Mouse (Mus musculus) liver, embryonic 13.5 days (tissue): ENCODE data around the gene Rpusd1. TPM values are rescaled to one million over a fixed set of nuclear protein-coding genes. Genes with fewer than 3 reads are reported as not detected.
"Not testable (repeated sequence)": the region's sequence is repeated elsewhere in the genome, so short reads cannot be mapped to it uniquely, and the experiment has no call there.

Source experiments
- ATAC-seq: fragments of 200-750 bp; cut with Nextera tagmentation; 2 replicates; pipeline ENCODE4 v1.8.0; 2017; ENCODE audit warnings: low read depth, mild to moderate bottlenecking, moderate number of reproducible peaks, moderate library complexity
- DNase-seq: peaks from one replicate; pipeline ENCODE4 v3.0.0; 2022
- H3K27ac ChIP-seq: fragments of 300-500 bp; sonication (generic); 2 replicates; pipeline ENCODE4 v1.5.1; 2015; ENCODE audit warnings: moderate library complexity, mild to moderate bottlenecking, inconsistent platforms
- H3K27me3 ChIP-seq: fragments of 300-500 bp; sonication (generic); 2 replicates; pipeline ENCODE4 v1.6.1; 2015; ENCODE audit warnings: mild to moderate bottlenecking, inconsistent platforms
- H3K36me3 ChIP-seq: fragments of 300-500 bp; sonication (generic); 2 replicates; pipeline ENCODE4 v1.6.1; 2015; ENCODE audit warnings: mild to moderate bottlenecking, inconsistent platforms
- H3K4me1 ChIP-seq: fragments of 300-500 bp; sonication (generic); replicated peaks from 2 replicates; pipeline ENCODE4 v1.6.1; 2015; ENCODE audit warnings: inconsistent platforms
- H3K4me2 ChIP-seq: fragments of 300-500 bp; sonication (generic); 2 replicates; pipeline ENCODE4 v1.6.1; 2015; ENCODE audit warnings: inconsistent platforms, mild to moderate bottlenecking, moderate library complexity
- H3K4me3 ChIP-seq: fragments of 300-500 bp; sonication (generic); replicated peaks from 2 replicates; pipeline ENCODE4 v1.5.1; 2015; ENCODE audit warnings: mild to moderate bottlenecking, inconsistent platforms
- H3K9ac ChIP-seq: fragments of 300-500 bp; sonication (generic); 2 replicates; pipeline ENCODE4 v1.6.1; 2015; ENCODE audit warnings: mild to moderate bottlenecking, inconsistent platforms
- H3K9me3 ChIP-seq: fragments of 300-500 bp; sonication (generic); replicated peaks from 2 replicates; pipeline ENCODE4 v1.6.1; 2016; ENCODE audit warnings: inconsistent platforms
- WGBS: fragments of 180-500 bp; shearing (Covaris S2); methylation state at CpG from one replicate; pipeline ENCODE4 v1.1.7; 2015; ENCODE audit not compliant: insufficient replicate concordance; 5-methylcytosine and 5-hydroxymethylcytosine counted together
- polyA plus RNA-seq: library from polyadenylated mRNA; unstranded; fragments of >200 nt; fragmentation: Nextera tagmentation; extraction: Ambion mirVana; gene quantifications from 2 replicates; pipeline ENCODE4 v1.2.1, GENCODE M21; 2015

The Rpusd1 gene
- polyA plus RNA-seq, 1 experiment from 2014 or later = 7.6 TPM

DNA sequence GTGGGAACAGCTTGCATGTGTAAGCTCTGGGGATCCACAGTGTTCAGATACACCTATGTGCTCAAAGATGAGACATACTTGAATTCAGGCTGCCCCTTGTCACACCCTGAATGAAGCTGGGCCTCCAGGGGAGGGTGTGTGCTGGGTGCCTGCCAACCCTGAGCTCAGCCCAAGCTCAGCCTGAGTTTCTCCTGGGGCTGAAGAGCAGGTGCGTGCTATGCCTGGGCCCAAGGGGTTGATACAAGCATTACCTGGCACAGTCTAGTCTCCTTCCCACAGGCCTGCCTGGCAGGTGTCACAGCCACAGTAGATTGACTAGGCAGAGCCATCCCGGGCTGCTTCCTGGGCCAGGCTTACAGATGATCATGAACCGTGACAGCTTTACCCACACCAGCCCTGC lies 8.3 kb downstream of the Rpusd1 start, which contains the start of gene Mslnl:
TSS of gene Mslnl (plus strand) at position 298 of the 400 bp plus-strand sequence.
- ATAC-seq (no peak), DNase-seq (no peak)
- Histone ChIP-seq H3K9me3 (no peaks in the 10 kb centered on the region), H3K27me3 (0 out of 2 replicates have a peak, but pooled peaks cover 3% of the 10 kb centered on the region), H3K36me3 (no peaks in the 10 kb centered on the region; the same call in 1 of the 2 replicates), H3K27ac (no peak within 1 kb of the TSS), H3K4me2 (no peak within 1 kb of the TSS), H3K4me1 (0 out of 2 replicates have a peak, but pooled peaks cover 5% of the 10 kb centered on the region), H3K9ac (no peak within 1 kb of the TSS), H3K4me3 (no peak within 1 kb of the TSS)
- WGBS = 66% methylated on average over 3 of the region's 3 CpGs

DNA sequence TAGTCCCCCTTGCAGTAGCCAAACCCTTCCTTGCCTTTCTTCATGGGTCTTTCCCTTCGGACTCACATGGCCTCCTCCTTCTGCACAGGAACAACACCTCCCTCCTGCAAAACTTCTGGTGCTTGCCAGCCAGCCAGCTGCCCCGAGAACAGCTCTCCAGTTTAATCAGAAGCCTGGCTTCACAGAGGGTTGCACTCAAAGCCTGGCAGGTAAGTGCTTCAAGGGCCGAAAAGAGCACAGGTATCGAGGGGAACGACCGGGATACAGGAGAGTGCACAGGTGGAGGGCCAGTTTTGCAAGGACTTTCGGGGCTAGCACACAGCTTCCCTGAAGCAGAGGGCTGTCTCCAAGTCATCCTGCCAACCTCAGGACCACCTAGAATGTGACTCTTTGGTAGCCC lies 11.4 kb downstream of the Rpusd1 start:
- H3K9me3 ChIP-seq = no peaks in the 10 kb centered on the region
- ATAC-seq (no peak), DNase-seq (no peak)
- H3K27ac ChIP-seq = no peak overlapping the region
- H3K4me2 ChIP-seq = no peak overlapping the region
- no peak overlapping the region for H3K9ac ChIP-seq
- H3K36me3 ChIP-seq = no peaks in the 10 kb centered on the region
- WGBS = 58% methylated on average over 7 of the region's 7 CpGs
- no peak overlapping the region for H3K4me3 ChIP-seq
- no peaks in the 10 kb centered on the region for H3K4me1 ChIP-seq
- 0 out of 2 replicates have a peak, but pooled peaks cover 3% of the 10 kb centered on the region for H3K27me3 ChIP-seq

DNA sequence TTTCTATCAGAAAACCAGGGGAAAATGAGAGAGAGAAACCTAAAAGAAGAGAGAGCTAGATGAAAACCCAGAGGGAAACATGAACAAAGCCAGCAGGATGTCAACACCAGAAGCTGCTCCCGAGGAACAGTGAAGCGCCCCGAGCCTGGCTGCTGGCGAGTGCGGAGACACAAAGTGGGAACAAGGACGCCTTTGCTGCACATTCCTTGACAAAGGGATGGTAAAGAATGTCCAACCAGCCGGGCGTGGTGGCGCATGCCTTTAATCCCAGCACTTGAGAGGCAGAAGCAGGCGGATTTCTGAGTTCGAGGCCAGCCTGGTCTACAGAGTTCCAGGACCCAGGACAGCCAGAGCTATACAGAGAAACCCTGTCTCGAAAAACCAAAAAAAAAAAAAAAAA lies 14.0 kb downstream of the Rpusd1 start:
- H3K4me3 ChIP-seq, H3K9ac ChIP-seq, H3K27me3 ChIP-seq, H3K9me3 ChIP-seq, H3K27ac ChIP-seq, DNase-seq, H3K36me3 ChIP-seq, ATAC-seq, H3K4me1 ChIP-seq, H3K4me2 ChIP-seq: not testable (repeated sequence)
- WGBS = 54% methylated on average over 12 of the region's 12 CpGs

- no peak overlapping the region for H3K27ac ChIP-seq
- H3K9ac ChIP-seq = no peak overlapping the region
- no peak overlapping the region for H3K4me3 ChIP-seq
- H3K27me3 ChIP-seq = no peaks in the 10 kb centered on the region
- WGBS = 79% methylated on average over 9 of the region's 9 CpGs
- no peaks in the 10 kb centered on the region for H3K9me3 ChIP-seq
- DNase-seq (no peak), ATAC-seq (no peak)
- no peaks in the 10 kb centered on the region for H3K36me3 ChIP-seq
- H3K4me1 ChIP-seq = no peaks in the 10 kb centered on the region
- H3K4me2 ChIP-seq = no peak overlapping the region
These were observed 16.4 kb downstream of the Rpusd1 start for GRCm38 (mm10) chr17:25743831-25744230.

DNA sequence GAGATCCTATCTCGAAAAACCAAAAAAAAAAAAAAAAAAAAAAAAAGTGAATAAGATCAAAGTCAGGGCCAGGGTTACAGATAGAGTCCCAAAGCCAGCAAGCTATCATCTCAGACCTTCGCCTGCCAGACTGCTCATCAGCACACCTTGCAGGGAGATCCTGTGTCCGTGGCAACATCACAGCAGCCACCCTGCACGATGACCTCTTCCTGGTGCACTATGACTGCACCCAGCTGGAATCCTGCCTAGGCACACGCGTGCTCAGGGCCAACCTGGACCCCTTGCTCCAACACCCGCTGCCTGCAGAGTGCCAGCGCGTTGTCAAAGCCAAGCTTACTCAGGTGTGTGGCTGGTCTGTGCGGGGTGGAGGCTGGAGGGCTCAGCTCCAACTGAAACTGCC lies 16.8 kb downstream of the Rpusd1 start:
- Histone ChIP-seq H3K27me3 (0 out of 2 replicates have a peak, but pooled peaks cover 1% of the 10 kb centered on the region), H3K27ac (no peak overlapping the region), H3K9me3 (no peaks in the 10 kb centered on the region), H3K36me3 (no peaks in the 10 kb centered on the region), H3K4me2 (no peak overlapping the region), H3K4me1 (no peaks in the 10 kb centered on the region), H3K4me3 (no peak overlapping the region), H3K9ac (no peak overlapping the region)
- DNase-seq = no peak
- no peak for ATAC-seq
- WGBS = 50% methylated on average over 10 of the region's 10 CpGs

DNA sequence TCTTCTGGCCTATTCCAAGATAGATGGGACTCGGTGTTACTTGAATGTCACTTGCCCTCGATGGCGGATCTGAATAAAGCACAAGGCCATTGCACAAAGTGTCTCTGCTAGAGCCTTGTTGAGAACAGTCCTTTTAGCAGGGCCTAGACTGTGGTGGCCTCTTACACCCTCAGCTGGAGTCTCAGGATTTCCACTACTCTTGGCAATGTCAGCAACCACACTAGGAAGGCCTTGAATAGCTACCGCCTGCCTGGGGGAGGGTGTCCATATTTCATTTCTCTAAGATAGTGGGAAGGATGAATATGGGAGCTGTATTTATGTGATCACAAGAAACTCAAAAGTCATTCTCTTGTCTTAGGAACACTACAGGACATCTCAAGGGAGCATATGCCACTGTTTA lies 20.8 kb downstream of the Rpusd1 start:
- WGBS = 75% methylated on average over 4 of the region's 4 CpGs

DNA sequence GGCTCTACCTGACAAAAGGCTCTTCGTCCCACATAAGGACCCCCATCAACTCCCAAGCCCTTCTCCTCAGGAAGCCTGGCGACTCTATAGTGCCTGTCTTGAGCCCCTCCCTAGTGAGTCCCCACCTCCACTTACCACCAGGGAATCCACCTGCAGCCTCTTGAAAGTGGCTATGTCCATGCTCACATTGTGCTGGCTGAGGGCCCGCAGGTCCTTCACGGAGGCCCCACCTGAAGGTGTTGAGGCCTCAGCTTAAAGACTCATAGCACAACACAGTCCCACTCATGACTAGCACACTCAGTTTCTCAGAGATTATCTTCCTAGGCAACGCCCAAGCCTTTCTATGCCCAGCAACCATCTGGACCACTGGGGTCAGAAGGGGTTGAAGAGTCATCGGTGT lies 21.8 kb downstream of the Rpusd1 start:
- no peaks in the 10 kb centered on the region for H3K9me3 ChIP-seq
- no peaks in the 10 kb centered on the region for H3K36me3 ChIP-seq
- H3K4me3 ChIP-seq = no peak overlapping the region
- no peak for ATAC-seq
- H3K4me1 ChIP-seq = no peaks in the 10 kb centered on the region
- no peak for DNase-seq
- H3K27ac ChIP-seq = no peak overlapping the region
- 62% methylated on average over 6 of the region's 6 CpGs for WGBS
- no peak overlapping the region for H3K9ac ChIP-seq
- H3K4me2 ChIP-seq = no peak overlapping the region
- 0 out of 2 replicates have a peak, but pooled peaks cover 5% of the 10 kb centered on the region for H3K27me3 ChIP-seq

More for the DNA sequence above, 20.8 kb downstream of the Rpusd1 start:
- H3K27me3 ChIP-seq = 0 out of 2 replicates have a peak, but pooled peaks cover 3% of the 10 kb centered on the region
- ATAC-seq (no peak), DNase-seq (no peak)
- no peaks in the 10 kb centered on the region for H3K36me3 ChIP-seq
- no peaks in the 10 kb centered on the region for H3K9me3 ChIP-seq
- H3K4me3 ChIP-seq = no peak overlapping the region
- no peak overlapping the region for H3K9ac ChIP-seq
- no peak overlapping the region for H3K27ac ChIP-seq
- H3K4me1 ChIP-seq = no peaks in the 10 kb centered on the region
- H3K4me2 ChIP-seq = no peak overlapping the region

DNA sequence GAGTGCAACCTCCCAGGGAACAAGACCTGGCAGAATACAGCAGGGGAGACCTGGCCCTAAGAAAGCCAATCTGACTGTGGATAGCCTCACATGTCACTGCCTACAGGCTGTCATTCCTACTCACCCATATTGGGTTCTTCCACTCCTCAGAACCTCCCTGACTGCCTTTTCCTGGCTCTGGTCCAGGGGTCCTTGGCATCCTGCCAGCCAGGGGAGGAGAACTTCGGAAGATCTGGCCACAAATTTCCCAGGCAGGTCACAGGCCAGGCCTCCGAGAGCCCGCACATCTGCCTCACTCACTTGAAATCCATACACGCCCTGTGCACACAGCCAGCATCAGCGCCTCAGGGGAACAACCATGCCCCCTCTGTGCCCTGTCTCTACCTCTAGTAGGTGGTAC lies 24.0 kb downstream of the Rpusd1 start:
- Histone ChIP-seq H3K9ac (no peak overlapping the region), H3K27me3 (0 out of 2 replicates have a peak, but pooled peaks cover 5% of the 10 kb centered on the region), H3K27ac (no peak overlapping the region), H3K4me3 (no peak overlapping the region), H3K4me2 (no peak overlapping the region), H3K4me1 (no peaks in the 10 kb centered on the region), H3K9me3 (no peaks in the 10 kb centered on the region), H3K36me3 (no peaks in the 10 kb centered on the region)
- WGBS = 50% methylated on average over 5 of the region's 5 CpGs
- no peak for ATAC-seq
- DNase-seq = no peak

DNA sequence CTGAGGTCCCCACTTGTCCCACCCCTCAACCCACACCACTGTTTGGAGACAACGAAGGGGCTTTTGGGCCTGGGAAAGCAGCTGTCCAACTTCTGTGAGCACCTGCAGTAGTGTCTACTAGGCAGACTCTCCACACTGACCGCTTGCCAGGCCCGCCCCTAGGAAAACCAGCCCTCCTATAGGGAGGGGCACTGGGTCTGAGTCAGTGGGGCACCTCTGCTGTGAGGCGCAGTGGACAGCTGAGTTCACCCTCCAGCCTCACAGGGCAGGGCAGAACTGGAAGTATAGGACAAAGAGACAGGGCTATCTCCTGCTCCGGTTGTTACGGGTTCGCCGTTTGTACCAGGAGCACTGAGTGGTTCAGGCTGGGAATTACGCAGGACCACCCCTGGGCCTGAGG lies 26.8 kb downstream of the Rpusd1 start, which contains the start of gene Msln:
TSS of gene Msln (minus strand) at position 138 of the 400 bp plus-strand sequence.
- Histone ChIP-seq H3K9me3 (no peaks in the 10 kb centered on the region), H3K9ac (no peak within 1 kb of the TSS)
- ATAC-seq = no peak

GRCm38 (mm10) chr17:25755086-25755485 lies 27.6 kb downstream of the Rpusd1 start:
- 57% methylated on average over 4 of the region's 4 CpGs for WGBS
- H3K4me2 ChIP-seq = no peak overlapping the region
- H3K4me1 ChIP-seq = no peaks in the 10 kb centered on the region
- 0 out of 2 replicates have a peak, but pooled peaks cover 3% of the 10 kb centered on the region for H3K27me3 ChIP-seq
- H3K9ac ChIP-seq = no peak overlapping the region
- ATAC-seq (no peak), DNase-seq (no peak)
- no peak overlapping the region for H3K27ac ChIP-seq
- H3K9me3 ChIP-seq = no peaks in the 10 kb centered on the region
- H3K36me3 ChIP-seq = no peaks in the 10 kb centered on the region
- no peak overlapping the region for H3K4me3 ChIP-seq

More for the DNA sequence above, 26.8 kb downstream of the Rpusd1 start, which contains the start of gene Msln:
- Histone ChIP-seq H3K36me3 (no peaks in the 10 kb centered on the region), H3K27ac (no peak within 1 kb of the TSS), H3K27me3 (0 out of 2 replicates have a peak, but pooled peaks cover 5% of the 10 kb centered on the region), H3K4me3 (no peak within 1 kb of the TSS), H3K4me1 (no peaks in the 10 kb centered on the region), H3K4me2 (no peak within 1 kb of the TSS)
- DNase-seq = no peak
- 72% methylated on average over 9 of the region's 9 CpGs for WGBS

GRCm38 (mm10) chr17:25755627-25756377 lies 28.3 kb downstream of the Rpusd1 start:
- DNase-seq (no peak), ATAC-seq (no peak)

More at GRCm38 (mm10) chr17:25755627-25756377, 28.3 kb downstream of the Rpusd1 start:
- H3K4me1 ChIP-seq = no peaks in the 10 kb centered on the region
- H3K9me3 ChIP-seq = no peaks in the 10 kb centered on the region
- H3K4me3 ChIP-seq = no peak overlapping the region
- no peak overlapping the region for H3K27ac ChIP-seq
- H3K36me3 ChIP-seq = no peaks in the 10 kb centered on the region
- WGBS = 22% methylated on average over 4 of the region's 4 CpGs
- H3K27me3 ChIP-seq = 0 out of 2 replicates have a peak, but pooled peaks cover 3% of the 10 kb centered on the region
- H3K9ac ChIP-seq = no peak overlapping the region
- no peak overlapping the region for H3K4me2 ChIP-seq
